12 mouse cellular contexts compared by ENCODE assay signal in genomic region chr6:145307237-145307636, GRCm38 (mm10). TPM values are rescaled to one million over a fixed set of nuclear protein-coding genes. Genes with fewer than 3 reads are reported as not detected.
DNase-seq lines count a peak whose midpoint lies in the region; ATAC-seq and TF ChIP-seq lines count a peak whose summit lies in the region.
"Had no signal": no experiment of that assay in that cellular context is flagged by ENCODE, and none has a peak within 500 bp of the region (broad histone marks: within the 10 kb centered on the region; RNA-seq: fewer than 3 reads in every experiment).

No protein-coding gene starts in this region.

- 95% methylated on average over 8 of the region's 8 CpGs for WGBS in forebrain, embryonic 15.5 days

- H3K4me1 ChIP-seq in forebrain, embryonic 15.5 days, result peaks cover 10% of the 10 kb centered on the region
- H3K4me1 ChIP-seq: embryonic facial prominence, embryonic 12.5 days had no signal

- TF ChIP-seq CTCF in left cerebral cortex, adult 2 months (IDR thresholded peaks at IDR 0.05), result no peak

- no peak for DNase-seq in left cerebral cortex, adult 2 months (ENCODE audit: extremely low spot score in 1 of 2, low spot score in 2 of 2)
- no peak for DNase-seq in left cerebral cortex, postnatal 4 days
- DNase-seq in lung, postnatal 36 days, result peak; percentile 56
- DNase-seq in splenic B cell, adult 2 months (ENCODE audit: low read depth, low spot score), result peak; percentile 92
- DNase-seq in right cerebral cortex, postnatal 4 days, result no peak
- no peak for DNase-seq in ovary, adult 18-20 months (ENCODE audit: low spot score)
- DNase-seq: gastrocnemius, postnatal 14 days had no signal

- no peaks in the 10 kb centered on the region for H3K9me3 ChIP-seq in forebrain, embryonic 15.5 days
- H3K9me3 ChIP-seq: embryonic facial prominence, embryonic 12.5 days had no signal

- H3K9ac ChIP-seq in forebrain, embryonic 15.5 days (replicated peaks), result no peak overlapping the region
- H3K9ac ChIP-seq: embryonic facial prominence, embryonic 12.5 days had no signal

- ATAC-seq in granulocyte monocyte progenitor cell, adult 5-6 weeks (replicated peaks; ENCODE audit: poor library complexity, severe bottlenecking), result peak; percentile 74
- no peak for ATAC-seq in forebrain, embryonic 15.5 days (replicated peaks)
- ATAC-seq: hindbrain, postnatal 0 days; midbrain, embryonic 16.5 days had no signal

- no peaks in the 10 kb centered on the region for H3K27me3 ChIP-seq in splenic B cell, adult 2 months (ENCODE audit: control insufficient read depth, insufficient read depth, low read length, poor library complexity, severe bottlenecking)
- H3K27me3 ChIP-seq in forebrain, embryonic 15.5 days, result no peaks in the 10 kb centered on the region
- H3K27me3 ChIP-seq: embryonic facial prominence, embryonic 12.5 days had no signal

- H3K4me3 ChIP-seq in left cerebral cortex, adult 2 months, result no peak overlapping the region
- no peak overlapping the region for H3K4me3 ChIP-seq in forebrain, embryonic 15.5 days
- H3K4me3 ChIP-seq: embryonic facial prominence, embryonic 12.5 days had no signal

- H3K27ac ChIP-seq in left cerebral cortex, adult 2 months, result peak overlapping the region; percentile 58; the same call in 1 of the 2 replicates
- no peak overlapping the region for H3K27ac ChIP-seq in forebrain, embryonic 15.5 days (replicated peaks)
- H3K27ac ChIP-seq: embryonic facial prominence, embryonic 12.5 days; hindbrain, postnatal 0 days had no signal

- H3K36me3 ChIP-seq in splenic B cell, adult 2 months (ENCODE audit: control insufficient read depth, insufficient read depth, low read length, poor library complexity, severe bottlenecking), result no peaks in the 10 kb centered on the region
- H3K36me3 ChIP-seq in forebrain, embryonic 15.5 days, result no peaks in the 10 kb centered on the region
- H3K36me3 ChIP-seq: embryonic facial prominence, embryonic 12.5 days had no signal

- intact Hi-C loops in left cerebral cortex, adult 2 months (cut with DNase I), result loop anchor here (2.0 kb wide), 1 partner anchor 56 kb away; the partner anchor contains the start of gene Kras
- intact Hi-C loops in left cerebral cortex, postnatal 4 days (cut with DNase I), result no loop called here

- H3K4me2 ChIP-seq in forebrain, embryonic 15.5 days (replicated peaks), result no peak overlapping the region
- H3K4me2 ChIP-seq: embryonic facial prominence, embryonic 12.5 days had no signal

RNA-seq across cellular contexts. Expression of gene Kras, which starts 57.2 kb away (rescaled TPM):
- total RNA-seq in left cerebral cortex, adult 2 months (2021), result 10 to 100 TPM; 78.4 to 79.8 TPM
- total RNA-seq in left cerebral cortex, postnatal 4 days (2021), result 10 to 100 TPM; 96.4 to 98.4 TPM
- 23.1 and 47.7 TPM in 2 replicates for total RNA-seq in granulocyte monocyte progenitor cell, adult 5-6 weeks (2014; fragmentation: Nextera tagmentation)
- 14.2 and 27.2 TPM in 2 replicates for total RNA-seq in granulocyte monocyte progenitor cell, adult 5-6 weeks (2017)
- 123 and 125 TPM in 2 replicates for polyA plus RNA-seq in forebrain, embryonic 15.5 days (2015; fragmentation: Nextera tagmentation; extraction: Ambion mirVana)

Comparison
In these comparisons a context has a peak if more than half of its experiments do, and no peak if none do; other contexts are left out.
1. DNase-seq: peak in lung, postnatal 36 days (single experiment) and splenic B cell, adult 2 months (single experiment); none in left cerebral cortex, adult 2 months (0 of 2), left cerebral cortex, postnatal 4 days (single experiment), right cerebral cortex, postnatal 4 days (single experiment) and ovary, adult 18-20 months (single experiment).